Mouse (Mus musculus) ES-Bruce4 (cell line): ENCODE measurements around the gene Olfr860.

Experiments used
- EP300 ChIP-seq: IDR thresholded peaks from 2 replicates; pipeline ENCODE4 v1.6.1; 2011; ENCODE audit warnings: low read depth, low read length; ENCODE audit not compliant: insufficient read depth
- POLR2A ChIP-seq: IDR thresholded peaks from one replicate; pipeline ENCODE4 v1.8.1; 2011; ENCODE audit warnings: low read length; ENCODE audit not compliant: insufficient read depth

GRCm38 (mm10) chr9:19803000-19803399, 46.5 kb downstream of the Olfr860 start:
- TF ChIP-seq EP300 (no peak), POLR2A (no peak)
